Mouse (Mus musculus) thymus, adult 2 months (tissue): Measurements from ENCODE around the gene BC049352. TPM values are rescaled to one million over a fixed set of nuclear protein-coding genes. Genes with fewer than 3 reads are reported as not detected.

Experiments
- DNase-seq: peaks from one replicate; pipeline ENCODE4 v3.0.0; 2021
- H3K27ac ChIP-seq: fragments of 200-500 bp; 2 replicates; pipeline ENCODE4 v1.5.1; 2012; ENCODE audit warnings: low read length, control low read depth; ENCODE audit not compliant: control insufficient read depth, insufficient read depth
- H3K27me3 ChIP-seq: fragments of 200-500 bp; 2 replicates; pipeline ENCODE4 v1.6.1; 2012; ENCODE audit warnings: mild to moderate bottlenecking, low read length, moderate library complexity, mixed read lengths; ENCODE audit not compliant: control insufficient read depth, insufficient read depth
- H3K36me3 ChIP-seq: fragments of 200-500 bp; 2 replicates; pipeline ENCODE4 v1.6.1; 2012; ENCODE audit warnings: mild to moderate bottlenecking, low read length, moderate library complexity; ENCODE audit not compliant: control insufficient read depth, insufficient read depth
- H3K4me1 ChIP-seq: fragments of 200-500 bp; replicated peaks from 2 replicates; pipeline ENCODE4 v1.6.1; 2012; ENCODE audit warnings: low read length; ENCODE audit not compliant: control insufficient read depth, insufficient read depth
- H3K4me3 ChIP-seq: fragments of 200-500 bp; 2 replicates; pipeline ENCODE4 v1.5.1; 2012; ENCODE audit warnings: mild to moderate bottlenecking, low read length, control low read depth, moderate library complexity; ENCODE audit not compliant: control insufficient read depth, insufficient read depth
- CTCF ChIP-seq: fragments of 200-500 bp; IDR thresholded peaks from 2 replicates; pipeline ENCODE4 v1.5.1; 2012; ENCODE audit warnings: mild to moderate bottlenecking, control low read depth, low read length, moderate library complexity, borderline replicate concordance; ENCODE audit not compliant: control insufficient read depth, poor library complexity, insufficient read depth; ENCODE audit errors: extremely low read depth
- POLR2A ChIP-seq: fragments of 200-500 bp; IDR thresholded peaks from 2 replicates; pipeline ENCODE4 v1.6.1; 2012; ENCODE audit warnings: mild to moderate bottlenecking, low read length, control low read depth, moderate library complexity; ENCODE audit not compliant: control insufficient read depth, poor library complexity, insufficient read depth; ENCODE audit errors: extremely low read depth
- WGBS: fragments of 180-500 bp; shearing (Covaris S2); methylation state at CpG from one replicate; pipeline ENCODE4 v1.1.7; 2018; 5-methylcytosine and 5-hydroxymethylcytosine counted together
- polyA plus RNA-seq: library from polyadenylated mRNA; depleted of rRNA; stranded (reverse); fragments of >200 nt; gene quantifications from 2 replicates; pipeline ENCODE4 v1.2.3, GENCODE M21; 2012

Gene BC049352
- polyA plus RNA-seq, 1 experiment, result 4.5 TPM

- Histone ChIP-seq H3K4me1 (no peaks in the 10 kb centered on the region; the same call in none of the 2 replicates), H3K4me3 (no peak overlapping the region), H3K36me3 (no peaks in the 10 kb centered on the region), H3K27me3 (no peaks in the 10 kb centered on the region), H3K27ac (no peak overlapping the region)
- WGBS, result 97% methylated on average over 5 of the region's 5 CpGs
- TF ChIP-seq POLR2A, result no peak
- TF ChIP-seq CTCF, result no peak
- DNase-seq, result no peak
Observed at GRCm38 (mm10) chr9:45170150-45170549, 11.7 kb upstream of the BC049352 start.

- Histone ChIP-seq H3K36me3 (no peaks in the 10 kb centered on the region), H3K27me3 (no peaks in the 10 kb centered on the region), H3K4me3 (no peak overlapping the region), H3K27ac (no peak overlapping the region), H3K4me1 (no peaks in the 10 kb centered on the region; the same call in none of the 2 replicates)
- TF ChIP-seq POLR2A (no peak), CTCF (no peak)
- no peak for DNase-seq
- WGBS, result 97% methylated on average over 1 of the region's 1 CpGs
Observed at GRCm38 (mm10) chr9:45171073-45171610, 10.7 kb upstream of the BC049352 start.

DNA sequence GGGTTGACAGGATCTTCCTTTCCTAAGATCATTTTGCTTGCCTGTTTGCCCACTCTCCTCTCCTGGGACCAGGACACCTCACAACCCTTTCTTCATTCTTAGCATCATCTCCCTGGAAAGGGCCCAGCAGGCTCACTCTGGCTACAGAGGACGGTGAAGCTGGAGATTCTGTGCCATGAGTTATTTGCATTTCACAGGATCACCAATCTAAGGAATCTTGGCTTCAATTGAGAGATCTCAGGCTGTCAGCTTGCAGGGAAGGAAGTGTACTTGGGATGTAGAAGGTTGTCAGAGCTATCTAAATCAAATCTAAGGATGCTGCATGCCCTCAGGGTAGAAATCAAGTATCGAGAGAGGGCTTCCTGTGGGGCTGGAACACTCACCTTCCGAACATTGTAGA, 8.3 kb upstream of the BC049352 start:
- H3K4me3 ChIP-seq, result no peak overlapping the region
- 90% methylated on average over 3 of the region's 3 CpGs for WGBS
- peaks cover 3% of the 10 kb centered on the region for H3K4me1 ChIP-seq
- H3K27me3 ChIP-seq, result no peaks in the 10 kb centered on the region
- DNase-seq, result no peak
- no peaks in the 10 kb centered on the region for H3K36me3 ChIP-seq
- TF ChIP-seq CTCF, result no peak
- H3K27ac ChIP-seq, result no peak overlapping the region

DNA sequence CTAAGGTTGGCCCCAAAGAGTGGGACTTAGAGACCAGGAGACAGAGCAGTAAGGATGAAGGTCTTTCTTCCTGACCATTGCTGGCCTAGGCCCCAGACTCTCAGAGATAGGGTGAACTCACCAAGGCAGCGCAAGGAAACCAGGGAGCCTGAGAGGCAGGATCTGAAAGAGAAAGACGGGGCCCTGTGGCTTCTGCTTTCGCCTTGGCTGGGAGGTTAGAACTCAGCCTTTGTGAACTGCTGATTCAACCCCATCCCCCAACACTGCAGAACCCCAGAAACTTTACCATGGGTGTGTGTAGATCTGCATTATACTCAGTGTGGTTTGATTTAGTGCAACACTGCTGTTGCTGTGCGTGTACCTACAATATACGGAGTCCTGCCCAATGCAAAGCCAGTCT, 2.5 kb upstream of the BC049352 start:
- no peak overlapping the region for H3K4me3 ChIP-seq
- WGBS, result 23% methylated on average over 5 of the region's 5 CpGs
- no peak for DNase-seq
- peak overlapping the region; percentile 66; the same call in 1 of the 2 replicates for H3K27ac ChIP-seq
- H3K27me3 ChIP-seq, result no peaks in the 10 kb centered on the region
- peaks cover 50% of the 10 kb centered on the region for H3K4me1 ChIP-seq
- no peak for TF ChIP-seq POLR2A
- TF ChIP-seq CTCF, result no peak
- no peaks in the 10 kb centered on the region for H3K36me3 ChIP-seq

DNA sequence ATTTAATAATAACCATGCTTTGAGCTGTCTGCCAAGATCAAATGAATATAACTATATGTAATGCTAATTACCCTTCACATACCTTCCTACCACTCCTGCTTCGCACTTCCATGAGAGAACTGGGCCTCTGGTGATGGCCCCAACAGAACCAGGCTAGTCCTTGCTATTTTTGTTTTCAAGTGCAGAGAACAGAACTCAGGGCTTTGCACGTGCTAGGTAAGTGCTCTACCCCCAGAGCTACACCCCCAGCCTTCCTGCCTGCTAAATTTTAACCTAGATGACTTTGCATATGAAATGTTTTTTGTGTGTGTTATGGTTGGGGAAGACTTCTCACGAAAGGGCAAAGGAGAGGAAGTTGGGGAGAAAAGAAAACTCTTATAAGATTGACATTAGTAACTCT, 714 bp downstream of the BC049352 start:
- TF ChIP-seq CTCF (no peak), POLR2A (no peak)
- Histone ChIP-seq H3K4me3 (no peak overlapping the region), H3K27me3 (no peaks in the 10 kb centered on the region), H3K36me3 (no peaks in the 10 kb centered on the region), H3K27ac (peak overlapping the region; percentile 83), H3K4me1 (peaks cover 73% of the 10 kb centered on the region)
- WGBS, result 21% methylated on average over 3 of the region's 3 CpGs
- DNase-seq, result no peak

- no peak overlapping the region for H3K4me3 ChIP-seq
- peak overlapping the region; percentile 83 for H3K27ac ChIP-seq
- DNase-seq, result no peak
- no peaks in the 10 kb centered on the region for H3K36me3 ChIP-seq
- no peak for TF ChIP-seq POLR2A
- no peak for TF ChIP-seq CTCF
- H3K4me1 ChIP-seq, result peaks cover 79% of the 10 kb centered on the region
- H3K27me3 ChIP-seq, result no peaks in the 10 kb centered on the region
- WGBS, result 75% methylated on average over 6 of the region's 6 CpGs
Observed at GRCm38 (mm10) chr9:45183266-45183665, 1.5 kb downstream of the BC049352 start.

- peaks cover 73% of the 10 kb centered on the region for H3K4me1 ChIP-seq
- H3K27me3 ChIP-seq, result no peaks in the 10 kb centered on the region
- H3K27ac ChIP-seq, result peak overlapping the region; percentile 71
- no peak for DNase-seq
- TF ChIP-seq POLR2A, result no peak
- TF ChIP-seq CTCF, result no peak
- WGBS, result 4% methylated on average over 4 of the region's 4 CpGs
- H3K36me3 ChIP-seq, result no peaks in the 10 kb centered on the region
- no peak overlapping the region for H3K4me3 ChIP-seq
Observed at GRCm38 (mm10) chr9:45185250-45185649, 3.4 kb downstream of the BC049352 start.
